In genomic region chr9:53615246-53615645, GRCm38 (mm10) we compare ENCODE assay signal across 27 mouse cellular contexts. TPM values are rescaled to one million over a fixed set of nuclear protein-coding genes. Genes with fewer than 3 reads are reported as not detected.
DNase-seq lines count a peak whose midpoint lies in the region; ATAC-seq lines count a peak whose summit lies in the region.
"Had no signal": no experiment of that assay in that cellular context is flagged by ENCODE, and none has a peak within 500 bp of the region (broad histone marks: within the 10 kb centered on the region; RNA-seq: fewer than 3 reads in every experiment).

No protein-coding gene starts in this region.

- peak; percentile 18 for DNase-seq in embryo, embryonic 10 days (ENCODE audit: low spot score)
- no peak for DNase-seq in embryo, embryonic 10.5 days (ENCODE audit: low spot score)
- DNase-seq in heart, postnatal 25 days (ENCODE audit: low spot score): no peak
- DNase-seq in heart, postnatal 4 days: no peak
- peak; percentile 25 for DNase-seq in ES-CJ7 (ENCODE audit: low read depth, low spot score)
- DNase-seq in cerebellum, adult 9-11 months: no peak
- DNase-seq: adrenal gland, adult 2 months; adrenal gland, postnatal 14 days; cerebellum, adult 11-12 months; cerebellum, adult 8-10 months; cerebellum, postnatal 14 days; embryo, embryonic 11 days; gastrocnemius, postnatal 25 days; kidney, adult 18-20 months; kidney, adult 9 months had no signal

- no peaks in the 10 kb centered on the region for H3K27me3 ChIP-seq in heart, embryonic 12.5 days (replicated peaks)
- no peaks in the 10 kb centered on the region for H3K27me3 ChIP-seq in heart, embryonic 15.5 days
- H3K27me3 ChIP-seq: embryonic facial prominence, embryonic 13.5 days; forebrain, embryonic 12.5 days; forebrain, embryonic 15.5 days; hindbrain, embryonic 13.5 days; Patski had no signal

- peaks cover 28% of the 10 kb centered on the region for H3K36me3 ChIP-seq in heart, embryonic 12.5 days
- peaks cover 38% of the 10 kb centered on the region for H3K36me3 ChIP-seq in heart, embryonic 15.5 days

- no peak overlapping the region for H3K9ac ChIP-seq in heart, embryonic 12.5 days
- no peak overlapping the region for H3K9ac ChIP-seq in heart, embryonic 15.5 days
- H3K9ac ChIP-seq: embryonic facial prominence, embryonic 13.5 days; forebrain, embryonic 12.5 days; forebrain, embryonic 15.5 days; hindbrain, embryonic 13.5 days had no signal

- intact Hi-C loops in heart, postnatal 25 days (cut with DNase I): no loop called here

- WGBS in heart, embryonic 12.5 days: 41% methylated on average over 8 of the region's 8 CpGs
- WGBS in heart, embryonic 15.5 days: 37% methylated on average over 8 of the region's 8 CpGs

- 0 out of 2 replicates have a peak, but pooled peaks have one; percentile 33 for ATAC-seq in heart, embryonic 12.5 days (ENCODE audit: insufficient number of reproducible peaks, low FRiP score)
- no peak for ATAC-seq in heart, embryonic 15.5 days (replicated peaks; ENCODE audit: insufficient number of reproducible peaks, insufficient read depth, low FRiP score, low read depth)
- ATAC-seq: forebrain, embryonic 15.5 days; hindbrain, embryonic 16.5 days; Patski had no signal

- H3K4me2 ChIP-seq in heart, embryonic 12.5 days: no peak overlapping the region
- no peak overlapping the region for H3K4me2 ChIP-seq in heart, embryonic 15.5 days
- H3K4me2 ChIP-seq: embryonic facial prominence, embryonic 13.5 days; forebrain, embryonic 12.5 days; forebrain, embryonic 15.5 days; hindbrain, embryonic 13.5 days had no signal

- H3K4me1 ChIP-seq in heart, embryonic 12.5 days (replicated peaks): 0 out of 2 replicates have a peak, but pooled peaks cover 6% of the 10 kb centered on the region
- H3K4me1 ChIP-seq in heart, embryonic 15.5 days (replicated peaks): 0 out of 2 replicates have a peak, but pooled peaks cover 3% of the 10 kb centered on the region
- H3K4me1 ChIP-seq: embryonic facial prominence, embryonic 10.5 days; embryonic facial prominence, embryonic 13.5 days; forebrain, embryonic 12.5 days; forebrain, embryonic 15.5 days; hindbrain, embryonic 13.5 days had no signal

- peak overlapping the region; percentile 0; the same call in 1 of the 2 replicates for H3K27ac ChIP-seq in heart, embryonic 12.5 days (ENCODE audit: poor library complexity, severe bottlenecking)
- H3K27ac ChIP-seq in heart, embryonic 15.5 days: 0 out of 2 replicates have a peak overlapping the region, but pooled peaks have one; percentile 24
- H3K27ac ChIP-seq: embryonic facial prominence, embryonic 10.5 days; embryonic facial prominence, embryonic 13.5 days; forebrain, embryonic 12.5 days; forebrain, embryonic 15.5 days; hindbrain, embryonic 10.5 days; hindbrain, embryonic 13.5 days had no signal

- H3K4me3 ChIP-seq in heart, embryonic 12.5 days: no peak overlapping the region
- no peak overlapping the region for H3K4me3 ChIP-seq in heart, embryonic 15.5 days
- H3K4me3 ChIP-seq: embryonic facial prominence, embryonic 10.5 days; embryonic facial prominence, embryonic 13.5 days; erythroblast, embryonic 14.5 days; forebrain, embryonic 12.5 days; forebrain, embryonic 15.5 days; hindbrain, embryonic 10.5 days; hindbrain, embryonic 13.5 days had no signal

- H3K9me3 ChIP-seq in heart, embryonic 12.5 days (replicated peaks): no peaks in the 10 kb centered on the region
- no peaks in the 10 kb centered on the region for H3K9me3 ChIP-seq in heart, embryonic 15.5 days (replicated peaks)
- H3K9me3 ChIP-seq: embryonic facial prominence, embryonic 10.5 days; embryonic facial prominence, embryonic 13.5 days; forebrain, embryonic 12.5 days; forebrain, embryonic 15.5 days; G1E; hindbrain, embryonic 10.5 days; hindbrain, embryonic 13.5 days had no signal

RNA-seq across cellular contexts. Expression of gene Acat1, which starts 5.1 kb away (rescaled TPM):
- 185 and 195 TPM in 2 replicates for polyA plus RNA-seq in heart, embryonic 12.5 days (2016; fragmentation: Nextera tagmentation; extraction: Ambion mirVana)
- total RNA-seq in heart, postnatal 25 days (2021): 100 to 1,000 TPM; 276 to 289 TPM
- polyA plus RNA-seq in heart, embryonic 15.5 days (2015; fragmentation: Nextera tagmentation; extraction: Ambion mirVana): 189 and 222 TPM in 2 replicates
- 100 to 1,000 TPM; 259 to 279 TPM for total RNA-seq in heart, postnatal 4 days (2021)

RNA-seq across cellular contexts. Expression of gene Cul5, which starts 54.6 kb away (rescaled TPM):
- polyA plus RNA-seq in heart, embryonic 12.5 days (2016; fragmentation: Nextera tagmentation; extraction: Ambion mirVana): 34.2 TPM in 2 replicates
- 10 to 100 TPM; 43.4 to 46.4 TPM for total RNA-seq in heart, postnatal 25 days (2021)
- 25.3 and 28.0 TPM in 2 replicates for polyA plus RNA-seq in heart, embryonic 15.5 days (2015; fragmentation: Nextera tagmentation; extraction: Ambion mirVana)
- total RNA-seq in heart, postnatal 4 days (2021): 10 to 100 TPM; 41.7 to 42.6 TPM

Comparison
In these comparisons a context has a peak if more than half of its experiments do, and no peak if none do; other contexts are left out.
1. DNase-seq: peak in embryo, embryonic 10 days (single experiment) and ES-CJ7 (single experiment); none in embryo, embryonic 10.5 days (single experiment), heart, postnatal 25 days (single experiment), heart, postnatal 4 days (single experiment) and cerebellum, adult 9-11 months (single experiment).